Mouse (Mus musculus) erythroblast, embryonic 14.5 days (primary cell): ENCODE measurements around the gene Kri1. TPM values are rescaled to one million over a fixed set of nuclear protein-coding genes. Genes with fewer than 3 reads are reported as not detected.

Experiments
- H3K27me3 ChIP-seq: 2 replicates; pipeline ENCODE4 v1.6.1; 2012; ENCODE audit warnings: inconsistent platforms; ENCODE audit not compliant: control insufficient read depth
- H3K36me3 ChIP-seq: 2 replicates; pipeline ENCODE4 v1.6.1; 2012; ENCODE audit warnings: mild to moderate bottlenecking, inconsistent platforms; ENCODE audit not compliant: control insufficient read depth
- H3K4me1 ChIP-seq: 2 replicates; pipeline ENCODE4 v1.6.1; 2012; ENCODE audit warnings: inconsistent platforms; ENCODE audit not compliant: control insufficient read depth
- H3K4me3 ChIP-seq: replicated peaks from 2 replicates; pipeline ENCODE3; 2012; ENCODE audit warnings: moderate library complexity, mild to moderate bottlenecking, inconsistent platforms
- H3K9me3 ChIP-seq: 2 replicates; pipeline ENCODE4 v1.6.1; 2012; ENCODE audit warnings: low read length, inconsistent platforms, mixed read lengths; ENCODE audit not compliant: control insufficient read depth
- GATA1 ChIP-seq: IDR thresholded peaks from 2 replicates; pipeline ENCODE4 v1.6.1; 2012; ENCODE audit warnings: low read length, inconsistent platforms, mixed read lengths
- TAL1 ChIP-seq: IDR thresholded peaks from 3 replicates; pipeline ENCODE4 v1.6.1; 2012; ENCODE audit warnings: low read length, inconsistent platforms, mixed read lengths
- polyA plus RNA-seq: library from polyadenylated mRNA; stranded (reverse); fragments of >175 nt; gene quantifications from 2 replicates; pipeline ENCODE4 v1.2.3, GENCODE M21; 2012

Kri1 gene
- polyA plus RNA-seq, 1 experiment, result 3.5 TPM

- Histone ChIP-seq H3K4me3 (no peak overlapping the region), H3K4me1 (peaks cover 62% of the 10 kb centered on the region), H3K27me3 (no peaks in the 10 kb centered on the region), H3K36me3 (no peaks in the 10 kb centered on the region), H3K9me3 (0 out of 2 replicates have a peak, but pooled peaks cover 2% of the 10 kb centered on the region)
- TF ChIP-seq GATA1 (no peak), TAL1 (no peak)
Observed at GRCm38 (mm10) chr9:21319503-21319902, 31.7 kb upstream of the Kri1 start.

- Histone ChIP-seq H3K9me3 (0 out of 2 replicates have a peak, but pooled peaks cover 2% of the 10 kb centered on the region), H3K36me3 (no peaks in the 10 kb centered on the region), H3K4me1 (peaks cover 63% of the 10 kb centered on the region), H3K27me3 (no peaks in the 10 kb centered on the region), H3K4me3 (no peak overlapping the region)
- TF ChIP-seq GATA1 (no peak), TAL1 (no peak)
Observed at GRCm38 (mm10) chr9:21318792-21319191, 31.0 kb upstream of the Kri1 start.

DNA sequence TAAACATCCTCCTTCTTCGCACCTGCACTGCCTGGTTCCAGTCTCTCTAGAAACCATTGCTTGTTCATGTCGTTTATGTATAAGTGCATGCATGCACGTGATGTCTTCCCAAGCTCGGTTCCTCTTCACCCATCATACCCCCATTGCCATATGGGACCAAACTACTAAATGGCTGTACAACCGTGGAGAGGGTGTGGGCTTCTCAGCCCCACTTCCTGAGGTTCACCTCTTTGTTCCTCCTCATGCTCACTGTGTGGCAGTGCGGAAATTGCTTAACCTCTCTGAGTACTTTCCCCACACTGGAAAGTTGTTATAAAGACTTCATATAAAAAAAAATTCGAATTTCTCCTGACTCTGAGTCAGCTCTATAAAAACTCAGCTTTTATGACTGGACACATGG lies 28.9 kb upstream of the Kri1 start:
- peaks cover 61% of the 10 kb centered on the region for H3K4me1 ChIP-seq
- H3K9me3 ChIP-seq, result 0 out of 2 replicates have a peak, but pooled peaks cover 2% of the 10 kb centered on the region
- H3K27me3 ChIP-seq, result peaks cover 11% of the 10 kb centered on the region
- TF ChIP-seq TAL1, result no peak
- no peak for TF ChIP-seq GATA1
- H3K36me3 ChIP-seq, result no peaks in the 10 kb centered on the region
- no peak overlapping the region for H3K4me3 ChIP-seq

GRCm38 (mm10) chr9:21315421-21315820 lies 27.7 kb upstream of the Kri1 start:
- Histone ChIP-seq H3K4me1 (peaks cover 49% of the 10 kb centered on the region), H3K4me3 (no peak overlapping the region), H3K9me3 (0 out of 2 replicates have a peak, but pooled peaks cover 2% of the 10 kb centered on the region), H3K27me3 (peaks cover 18% of the 10 kb centered on the region), H3K36me3 (no peaks in the 10 kb centered on the region)
- TF ChIP-seq GATA1, result no peak
- no peak for TF ChIP-seq TAL1

DNA sequence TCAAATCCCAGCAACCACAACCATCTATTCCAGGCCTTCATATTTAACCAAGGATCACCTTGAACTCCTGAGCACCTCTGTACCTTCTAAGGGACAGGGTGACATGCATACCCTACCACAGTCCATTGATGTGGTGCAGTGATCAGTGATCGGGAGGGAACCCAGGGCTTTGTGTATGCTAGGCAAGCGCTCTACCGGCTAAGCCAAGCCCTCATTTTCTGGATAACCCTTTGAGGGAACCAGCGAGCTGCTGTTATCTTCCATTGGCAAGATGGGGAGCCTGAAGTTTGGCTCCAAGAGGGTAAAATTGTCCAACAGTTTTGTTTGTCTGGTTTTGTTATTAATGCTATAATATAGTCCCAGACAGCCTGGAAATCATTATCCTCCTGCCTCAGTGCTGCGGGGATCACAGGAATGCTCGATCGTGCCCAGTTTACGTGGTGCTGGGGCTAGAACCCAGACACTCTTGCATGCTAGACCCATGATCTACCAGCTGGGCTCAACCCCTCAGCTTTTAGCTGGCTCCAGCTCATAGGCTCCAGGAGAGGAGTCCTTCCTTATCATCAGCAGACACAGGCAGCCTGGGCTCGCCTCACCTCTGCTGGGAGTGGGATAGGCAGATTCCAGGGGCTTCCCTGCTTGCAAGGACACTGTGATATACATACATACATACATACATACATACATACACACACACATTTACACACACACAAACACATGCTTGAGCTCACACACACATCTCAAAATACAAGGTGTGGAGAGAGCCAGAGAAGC lies 26.8 kb upstream of the Kri1 start:
- Histone ChIP-seq H3K4me1 (peaks cover 42% of the 10 kb centered on the region), H3K36me3 (no peaks in the 10 kb centered on the region), H3K9me3 (0 out of 2 replicates have a peak, but pooled peaks cover under 1% of the 10 kb centered on the region), H3K4me3 (peak overlapping the region; percentile 3), H3K27me3 (peaks cover 21% of the 10 kb centered on the region)
- TF ChIP-seq GATA1, result no peak; the same call in 1 of the 2 replicates
- peak; percentile 43; the same call in 2 of the 3 replicates for TF ChIP-seq TAL1

DNA sequence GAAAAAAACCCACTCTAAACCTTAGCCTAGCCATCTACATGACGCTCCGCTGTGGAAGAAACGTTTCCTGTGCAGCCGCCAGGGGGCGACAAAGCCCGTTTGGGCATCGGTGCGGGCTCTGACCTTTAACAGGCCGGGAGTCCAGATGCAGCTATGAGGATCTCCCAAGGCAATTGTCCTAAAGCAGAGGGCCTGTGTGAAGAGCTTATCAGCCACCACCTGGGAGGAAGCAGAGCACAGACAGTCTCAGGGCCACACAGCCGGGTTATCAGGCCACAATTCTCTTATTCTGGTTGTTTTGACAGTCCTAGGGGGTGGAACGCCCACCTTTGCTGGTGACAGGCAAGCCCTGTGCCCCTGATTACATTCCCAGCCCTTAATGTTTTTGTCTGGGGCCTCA lies 25.6 kb upstream of the Kri1 start:
- H3K4me3 ChIP-seq, result no peak overlapping the region
- no peaks in the 10 kb centered on the region for H3K9me3 ChIP-seq
- peaks cover 46% of the 10 kb centered on the region for H3K4me1 ChIP-seq
- H3K27me3 ChIP-seq, result peaks cover 24% of the 10 kb centered on the region
- H3K36me3 ChIP-seq, result no peaks in the 10 kb centered on the region
- TF ChIP-seq GATA1, result no peak
- no peak; the same call in 2 of the 3 replicates for TF ChIP-seq TAL1

- Histone ChIP-seq H3K4me3 (no peak within 1 kb of the TSS), H3K9me3 (no peaks in the 10 kb centered on the region), H3K4me1 (peaks cover 46% of the 10 kb centered on the region), H3K27me3 (peaks cover 24% of the 10 kb centered on the region), H3K36me3 (no peaks in the 10 kb centered on the region)
- TF ChIP-seq TAL1, result no peak
- no peak for TF ChIP-seq GATA1
Observed at GRCm38 (mm10) chr9:21312134-21312533, 24.4 kb upstream of the Kri1 start, which contains the start of gene Ap1m2. Gene Ap1m2, minus strand, starts transcription at chr9:21312337.

GRCm38 (mm10) chr9:21311695-21312094 lies 23.9 kb upstream of the Kri1 start:
- TF ChIP-seq GATA1 (no peak), TAL1 (no peak)
- Histone ChIP-seq H3K27me3 (peaks cover 24% of the 10 kb centered on the region), H3K4me1 (peaks cover 46% of the 10 kb centered on the region), H3K4me3 (no peak overlapping the region), H3K9me3 (no peaks in the 10 kb centered on the region), H3K36me3 (no peaks in the 10 kb centered on the region)

DNA sequence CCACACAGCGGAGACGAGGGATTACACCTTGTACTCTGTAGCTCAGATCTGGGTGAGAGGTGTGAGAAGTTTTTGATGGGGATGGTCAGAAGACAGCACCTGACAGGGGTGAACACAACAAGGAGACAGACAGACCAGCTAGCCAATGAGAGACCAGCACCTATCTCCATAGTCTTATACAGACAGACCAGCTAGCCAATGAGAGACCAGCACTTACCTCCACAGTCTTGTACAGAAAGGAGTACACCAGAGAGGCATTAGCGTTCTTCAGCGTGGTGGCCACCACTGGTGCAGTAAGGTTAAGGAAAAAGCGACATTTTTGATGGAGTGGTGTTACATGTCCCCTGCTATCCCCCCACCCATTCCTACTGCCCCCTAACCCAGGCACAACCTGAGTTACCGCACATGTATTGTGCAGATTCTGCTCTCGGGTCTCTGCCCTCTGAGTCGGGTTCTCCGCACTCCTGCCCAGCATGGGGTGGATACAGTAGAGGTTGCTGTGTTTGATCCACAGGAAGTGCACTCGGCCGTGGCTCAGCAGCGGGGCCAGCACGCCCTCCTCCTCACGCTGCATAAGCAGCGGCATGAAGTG lies 21.5 kb upstream of the Kri1 start:
- Histone ChIP-seq H3K4me3 (peak overlapping the region; percentile 37), H3K4me1 (peaks cover 28% of the 10 kb centered on the region), H3K9me3 (no peaks in the 10 kb centered on the region), H3K36me3 (no peaks in the 10 kb centered on the region), H3K27me3 (peaks cover 24% of the 10 kb centered on the region)
- no peak for TF ChIP-seq GATA1
- no peak for TF ChIP-seq TAL1

DNA sequence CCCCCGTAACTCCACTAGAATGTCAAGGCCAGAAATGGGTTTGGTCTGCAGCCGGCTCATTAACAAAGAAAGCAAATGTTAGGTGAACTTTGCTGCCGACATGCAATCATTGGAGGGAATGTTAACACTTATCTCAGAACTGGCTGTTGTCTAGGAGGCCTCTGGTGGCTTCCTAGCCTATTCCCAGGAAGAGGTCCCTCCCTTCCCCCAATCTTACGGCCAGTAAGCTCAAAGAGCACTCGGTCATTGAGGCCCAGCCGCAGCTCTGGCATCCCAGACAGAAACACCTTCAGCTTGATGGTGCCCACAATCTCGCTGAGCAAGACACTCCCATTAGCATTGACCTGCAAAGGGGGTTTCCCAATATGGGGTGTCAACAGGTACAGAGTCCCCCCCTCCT lies 17.3 kb upstream of the Kri1 start:
- no peaks in the 10 kb centered on the region for H3K36me3 ChIP-seq
- H3K4me1 ChIP-seq, result peaks cover 12% of the 10 kb centered on the region
- peaks cover 5% of the 10 kb centered on the region for H3K27me3 ChIP-seq
- no peak overlapping the region for H3K4me3 ChIP-seq
- H3K9me3 ChIP-seq, result no peaks in the 10 kb centered on the region
- no peak for TF ChIP-seq GATA1
- no peak for TF ChIP-seq TAL1
